Mouse (Mus musculus) spleen, postnatal 14 days (tissue): Measurements from ENCODE around the gene Ddb2.

Source experiments
- DNase-seq, 2 experiments: peaks; one replicate each; pipeline ENCODE4 v3.0.0; 2021 to 2022; ENCODE audit warnings: low spot score in 2 of 2

The Ddb2 gene

GRCm38 (mm10) chr2:91236601-91237510 lies at the start of gene Ddb2:
Gene Ddb2 (minus strand): TSS chr2:91236982.
- peak; percentile 81 to 89 for DNase-seq

- DNase-seq: peak in 1 of 2 experiments; percentile 56
These were observed 49.2 kb upstream of the Ddb2 start for GRCm38 (mm10) chr2:91285885-91286505.

GRCm38 (mm10) chr2:91284375-91285199 lies 47.8 kb upstream of the Ddb2 start:
- DNase-seq: no peak

- DNase-seq: no peak
These were observed 47.2 kb upstream of the Ddb2 start for GRCm38 (mm10) chr2:91283972-91284371.

GRCm38 (mm10) chr2:91281366-91281765 lies 44.6 kb upstream of the Ddb2 start:
- no peak for DNase-seq

- no peak for DNase-seq
These were observed 42.6 kb upstream of the Ddb2 start for GRCm38 (mm10) chr2:91279372-91279755.

- no peak for DNase-seq
These were observed 42.1 kb upstream of the Ddb2 start for GRCm38 (mm10) chr2:91278749-91279371.

- DNase-seq: no peak
These were observed 32.9 kb upstream of the Ddb2 start for GRCm38 (mm10) chr2:91269687-91270133.

- no peak for DNase-seq
These were observed 31.9 kb upstream of the Ddb2 start for GRCm38 (mm10) chr2:91268706-91269105.

- no peak for DNase-seq
These were observed 31.3 kb upstream of the Ddb2 start for GRCm38 (mm10) chr2:91268042-91268441.

GRCm38 (mm10) chr2:91264711-91265681 lies 28.2 kb upstream of the Ddb2 start, which contains the start of gene Arfgap2:
Gene Arfgap2 (plus strand): TSS chr2:91264974.
- DNase-seq: peak; percentile 90 to 94

- no peak for DNase-seq
These were observed 27.2 kb upstream of the Ddb2 start for GRCm38 (mm10) chr2:91263692-91264660.

- no peak for DNase-seq
These were observed 22.7 kb upstream of the Ddb2 start for GRCm38 (mm10) chr2:91259493-91259892.

- DNase-seq: no peak
These were observed 22.0 kb upstream of the Ddb2 start for GRCm38 (mm10) chr2:91258830-91259229.

GRCm38 (mm10) chr2:91258054-91258453 lies 21.3 kb upstream of the Ddb2 start:
- DNase-seq: no peak

- DNase-seq: no peak
These were observed 20.6 kb upstream of the Ddb2 start for GRCm38 (mm10) chr2:91257126-91257980.

GRCm38 (mm10) chr2:91256256-91257125 lies 19.7 kb upstream of the Ddb2 start:
- DNase-seq: no peak
